Mouse (Mus musculus) forebrain, embryonic 14.5 days (tissue): ENCODE measurements around the gene Sprn. TPM values are rescaled to one million over a fixed set of nuclear protein-coding genes. Genes with fewer than 3 reads are reported as not detected.

Experiments
- ATAC-seq: fragments of 200-750 bp; cut with Nextera tagmentation; 2 replicates; pipeline ENCODE4 v1.8.0; 2017; ENCODE audit warnings: mild to moderate bottlenecking, moderate library complexity
- DNase-seq: peaks from one replicate; pipeline ENCODE4 v3.0.0-alpha.2; 2015; ENCODE audit warnings: low spot score
- H3K27ac ChIP-seq: fragments of 300-500 bp; sonication (generic); 2 replicates; pipeline ENCODE4 v1.5.1; 2014; ENCODE audit warnings: low read depth, mild to moderate bottlenecking, control low read depth, low read length, moderate library complexity
- H3K27me3 ChIP-seq: fragments of 300-500 bp; sonication (generic); replicated peaks from 2 replicates; pipeline ENCODE4 v1.6.1; 2014; ENCODE audit warnings: low read length, control low read depth, mixed read lengths; ENCODE audit not compliant: control insufficient read depth, insufficient read depth
- H3K36me3 ChIP-seq: fragments of 300-500 bp; sonication (generic); 2 replicates; pipeline ENCODE4 v1.6.1; 2014; ENCODE audit warnings: low read length, control low read depth; ENCODE audit not compliant: control insufficient read depth, insufficient read depth
- H3K4me1 ChIP-seq: fragments of 300-500 bp; sonication (generic); 2 replicates; pipeline ENCODE4 v1.6.1; 2014; ENCODE audit warnings: antibody characterized with exemption, low read length, control low read depth; ENCODE audit not compliant: control insufficient read depth, insufficient read depth
- H3K4me2 ChIP-seq: fragments of 300-500 bp; sonication (generic); 2 replicates; pipeline ENCODE4 v1.6.1; 2014; ENCODE audit warnings: mild to moderate bottlenecking, control low read depth, low read length
- H3K4me3 ChIP-seq: fragments of 300-500 bp; sonication (generic); 2 replicates; pipeline ENCODE4 v1.5.1; 2014; ENCODE audit warnings: low read depth, low read length, control low read depth
- H3K9ac ChIP-seq: fragments of 300-500 bp; sonication (generic); 2 replicates; pipeline ENCODE4 v1.6.1; 2014; ENCODE audit warnings: mild to moderate bottlenecking, low read length, control low read depth, moderate library complexity
- H3K9me3 ChIP-seq: fragments of 300-500 bp; sonication (generic); replicated peaks from 2 replicates; pipeline ENCODE4 v1.6.1; 2016; ENCODE audit warnings: low read length, control low read depth, mixed read lengths; ENCODE audit not compliant: control insufficient read depth
- WGBS: fragments of 180-500 bp; shearing (Covaris S2); extraction: QIAGEN DNeasy Blood & Tissue Kit; methylation state at CpG from one replicate; pipeline ENCODE4 v1.1.7; 2014; 5-methylcytosine and 5-hydroxymethylcytosine counted together
- polyA plus RNA-seq: library from polyadenylated mRNA; unstranded; fragments of >200 nt; fragmentation: Nextera tagmentation; extraction: Ambion mirVana; gene quantifications from 2 replicates; pipeline ENCODE4 v1.2.1, GENCODE M21; 2014

Gene Sprn
- polyA plus RNA-seq, 1 experiment from 2014 or later: 7.9 TPM

DNA sequence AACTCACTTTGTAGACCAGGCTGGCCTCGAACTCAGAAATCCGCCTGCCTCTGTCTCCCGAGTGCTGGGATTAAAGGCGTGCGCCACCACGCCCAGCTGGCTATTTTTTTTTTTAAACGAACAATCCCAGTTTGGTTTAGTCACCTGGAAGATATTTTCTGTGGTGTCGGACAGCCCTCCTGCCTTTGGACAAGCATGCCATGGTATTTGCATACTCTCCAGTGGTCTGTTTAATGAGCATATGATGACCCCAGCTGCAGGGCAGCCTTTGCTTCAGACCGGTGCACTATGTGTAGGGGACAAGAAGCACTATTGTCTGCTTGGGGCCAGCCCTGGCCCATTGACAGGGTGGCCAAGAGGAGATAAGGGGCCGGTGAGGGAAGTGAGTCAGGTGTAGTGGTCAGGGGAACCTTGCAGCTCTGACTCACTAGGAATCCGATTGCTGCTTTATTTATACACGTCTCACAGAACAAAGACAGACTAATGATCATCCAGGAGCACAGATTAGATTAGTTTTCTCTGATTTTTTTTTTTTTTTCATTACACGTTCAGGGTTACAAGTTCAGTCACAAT lies 33.3 kb downstream of the Sprn start:
- Histone ChIP-seq H3K9ac (no peak overlapping the region), H3K27ac (no peak overlapping the region), H3K4me2 (no peak overlapping the region), H3K9me3 (no peaks in the 10 kb centered on the region), H3K4me3 (no peak overlapping the region), H3K27me3 (no peaks in the 10 kb centered on the region), H3K36me3 (no peaks in the 10 kb centered on the region), H3K4me1 (no peaks in the 10 kb centered on the region)
- 68% methylated on average over 12 of the region's 13 CpGs for WGBS
- no peak for DNase-seq
- no peak for ATAC-seq

DNA sequence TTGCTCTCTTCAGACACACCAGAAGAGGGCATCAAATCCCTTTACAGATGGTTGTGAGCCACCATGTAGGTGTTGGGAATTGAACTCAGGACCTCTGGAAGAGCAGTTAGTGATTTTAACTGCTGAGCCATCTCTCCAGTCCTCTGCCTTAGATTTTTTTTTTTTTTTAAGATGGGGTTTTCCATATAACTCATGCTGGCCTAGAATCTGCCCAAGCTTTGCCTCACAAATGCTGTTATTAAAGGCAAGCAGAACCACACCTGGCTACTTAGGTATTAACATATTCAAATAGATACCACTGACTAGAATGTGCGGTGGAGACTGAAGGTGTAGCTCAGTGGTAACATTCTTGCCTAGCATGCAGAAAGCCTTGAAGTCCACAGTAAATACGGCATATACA lies 34.2 kb downstream of the Sprn start:
- no peaks in the 10 kb centered on the region for H3K36me3 ChIP-seq
- ATAC-seq (no peak), DNase-seq (no peak)
- H3K4me1 ChIP-seq: no peaks in the 10 kb centered on the region
- no peak overlapping the region for H3K4me2 ChIP-seq
- H3K9me3 ChIP-seq: no peaks in the 10 kb centered on the region
- H3K9ac ChIP-seq: no peak overlapping the region
- no peak overlapping the region for H3K27ac ChIP-seq
- 95% methylated on average over 2 of the region's 2 CpGs for WGBS
- no peak overlapping the region for H3K4me3 ChIP-seq
- H3K27me3 ChIP-seq: no peaks in the 10 kb centered on the region

GRCm38 (mm10) chr7:140116329-140117054 lies 38.2 kb downstream of the Sprn start, which contains the start of gene Echs1:
TSS of gene Echs1 (minus strand) at chr7:140116476.
- Histone ChIP-seq H3K9ac (peak within 1 kb of the TSS; percentile 90), H3K9me3 (no peaks in the 10 kb centered on the region), H3K4me1 (no peaks in the 10 kb centered on the region), H3K27me3 (no peaks in the 10 kb centered on the region), H3K36me3 (peaks cover 15% of the 10 kb centered on the region), H3K4me2 (peak within 1 kb of the TSS; percentile 96), H3K4me3 (peak within 1 kb of the TSS; percentile 76), H3K27ac (peak within 1 kb of the TSS; percentile 66)
- peak; percentile 94 for ATAC-seq
- DNase-seq: peak; percentile 86
- 4% methylated on average over 28 of the region's 28 CpGs for WGBS

- Histone ChIP-seq H3K36me3 (peaks cover 22% of the 10 kb centered on the region), H3K9ac (peak within 1 kb of the TSS; percentile 90), H3K4me1 (no peaks in the 10 kb centered on the region), H3K27me3 (no peaks in the 10 kb centered on the region), H3K4me2 (peak within 1 kb of the TSS; percentile 96), H3K27ac (peak within 1 kb of the TSS; percentile 66), H3K9me3 (no peaks in the 10 kb centered on the region), H3K4me3 (peak within 1 kb of the TSS; percentile 76)
- ATAC-seq (peak; percentile 73), DNase-seq (peak; percentile 73)
- 3% methylated on average over 23 of the region's 23 CpGs for WGBS
These were observed 38.9 kb downstream of the Sprn start, which contains the start of gene Paox for GRCm38 (mm10) chr7:140115583-140116328. TSS of gene Paox (plus strand) at chr7:140115799.

DNA sequence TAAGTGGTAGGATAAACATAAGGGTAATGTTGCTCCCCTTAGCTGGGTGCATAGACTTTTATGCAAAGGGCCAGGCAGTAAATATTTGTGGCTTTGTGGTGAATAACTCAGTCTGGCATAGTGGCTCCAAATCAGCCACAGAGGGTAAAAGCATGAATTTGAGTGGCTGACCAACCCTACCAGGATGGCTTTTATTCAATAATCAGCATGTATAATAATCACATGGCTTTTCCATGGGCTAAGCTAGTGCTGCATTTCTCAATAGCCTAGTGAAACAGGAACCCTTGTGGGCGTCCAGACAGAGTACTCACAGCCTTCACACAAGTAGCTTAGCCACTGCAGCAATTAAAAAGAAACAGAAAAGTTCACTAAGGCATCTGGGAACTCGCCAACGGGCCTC lies 42.7 kb downstream of the Sprn start:
- Histone ChIP-seq H3K4me3 (no peak overlapping the region), H3K9ac (no peak overlapping the region), H3K27me3 (no peaks in the 10 kb centered on the region), H3K27ac (no peak overlapping the region), H3K36me3 (peaks cover 59% of the 10 kb centered on the region), H3K4me2 (no peak overlapping the region), H3K4me1 (no peaks in the 10 kb centered on the region), H3K9me3 (no peaks in the 10 kb centered on the region)
- DNase-seq: no peak
- ATAC-seq: no peak
- WGBS: 55% methylated on average over 3 of the region's 3 CpGs

GRCm38 (mm10) chr7:140104009-140104408 lies 50.7 kb downstream of the Sprn start:
- Histone ChIP-seq H3K9ac (no peak overlapping the region), H3K36me3 (peaks cover 34% of the 10 kb centered on the region), H3K4me1 (no peaks in the 10 kb centered on the region), H3K27me3 (no peaks in the 10 kb centered on the region), H3K4me2 (no peak overlapping the region), H3K27ac (no peak overlapping the region), H3K4me3 (no peak overlapping the region), H3K9me3 (no peaks in the 10 kb centered on the region)
- DNase-seq (no peak), ATAC-seq (no peak)
- WGBS: 91% methylated on average over 4 of the region's 4 CpGs

GRCm38 (mm10) chr7:140101993-140102860 lies 52.5 kb downstream of the Sprn start, which contains the start of gene Fuom:
TSS of gene Fuom (minus strand) at chr7:140102441.
- no peak within 1 kb of the TSS for H3K27ac ChIP-seq
- under 1% methylated on average over 30 of the region's 30 CpGs for WGBS

GRCm38 (mm10) chr7:140101498-140101897 lies 53.2 kb downstream of the Sprn start:
- Histone ChIP-seq H3K4me1 (no peaks in the 10 kb centered on the region), H3K4me3 (peak overlapping the region; percentile 33; the same call in 1 of the 2 replicates), H3K36me3 (peaks cover 11% of the 10 kb centered on the region), H3K27me3 (no peaks in the 10 kb centered on the region), H3K9me3 (no peaks in the 10 kb centered on the region), H3K4me2 (peak overlapping the region; percentile 63), H3K9ac (peak overlapping the region; percentile 55; the same call in 1 of the 2 replicates), H3K27ac (no peak overlapping the region)
- ATAC-seq (no peak), DNase-seq (no peak)
- WGBS: 71% methylated on average over 10 of the region's 10 CpGs

More at GRCm38 (mm10) chr7:140101993-140102860, 52.5 kb downstream of the Sprn start, which contains the start of gene Fuom:
- peak within 1 kb of the TSS; percentile 33 for H3K4me3 ChIP-seq
- no peaks in the 10 kb centered on the region for H3K4me1 ChIP-seq
- H3K27me3 ChIP-seq: no peaks in the 10 kb centered on the region
- H3K4me2 ChIP-seq: peak within 1 kb of the TSS; percentile 63
- peaks cover 18% of the 10 kb centered on the region for H3K36me3 ChIP-seq
- peak within 1 kb of the TSS; percentile 55 for H3K9ac ChIP-seq
- no peaks in the 10 kb centered on the region for H3K9me3 ChIP-seq
- peak; percentile 90 for ATAC-seq
- peak; percentile 70 for DNase-seq
